Mouse (Mus musculus) myocyte (in vitro differentiated cells): ENCODE measurements at regions not wholly inside any gene's neighbourhood (a gene's known extent, or its start where the extent isn't known, plus 50 kb on each side); places are given as distances from the start of the nearest gene placed in this dataset.

Source experiments
- CEBPB ChIP-seq: IDR thresholded peaks from 2 replicates; pipeline ENCODE4 v1.6.1; 2011; ENCODE audit warnings: mild to moderate bottlenecking, moderate library complexity; ENCODE audit not compliant: poor library complexity, insufficient read depth, severe bottlenecking
- E2F4 ChIP-seq: IDR thresholded peaks from one replicate; pipeline ENCODE4 v1.6.1; 2011; ENCODE audit warnings: mild to moderate bottlenecking, control low read depth, moderate library complexity; ENCODE audit not compliant: insufficient read depth
- MAX ChIP-seq: IDR thresholded peaks from one replicate; pipeline ENCODE4 v1.6.1; 2011; ENCODE audit warnings: low read depth, mild to moderate bottlenecking, control low read depth
- MYOG ChIP-seq, 3 experiments: IDR thresholded peaks; one replicate each; pipeline ENCODE4 v1.6.1; 2011; ENCODE audit warnings: control low read depth in 2 of 3, low read depth in 2 of 3, mild to moderate bottlenecking in 2 of 3; ENCODE audit not compliant: insufficient read length in 2 of 3, control insufficient read depth in 1 of 3, insufficient read depth in 1 of 3
- POLR2A ChIP-seq: IDR thresholded peaks from one replicate; pipeline ENCODE4 v1.6.1; 2011; ENCODE audit warnings: low read depth, mild to moderate bottlenecking, control low read depth, moderate library complexity; ENCODE audit not compliant: insufficient read length
- POLR2AphosphoS2 ChIP-seq: IDR thresholded peaks from one replicate; pipeline ENCODE4 v1.6.1; 2011; ENCODE audit warnings: low read depth, control low read depth; ENCODE audit not compliant: insufficient read length
- REST ChIP-seq: IDR thresholded peaks from one replicate; pipeline ENCODE4 v1.6.1; 2011; ENCODE audit warnings: mild to moderate bottlenecking, control low read depth, moderate library complexity; ENCODE audit not compliant: insufficient read depth, insufficient read length
- SRF ChIP-seq: IDR thresholded peaks from one replicate; pipeline ENCODE4 v1.6.1; 2011; ENCODE audit warnings: low read depth; ENCODE audit not compliant: control insufficient read depth, insufficient read length
- TCF12 ChIP-seq: IDR thresholded peaks from one replicate; pipeline ENCODE4 v1.6.1; 2011; ENCODE audit warnings: mild to moderate bottlenecking, control low read depth; ENCODE audit not compliant: poor library complexity, insufficient read depth, severe bottlenecking
- TCF3 ChIP-seq: IDR thresholded peaks from one replicate; pipeline ENCODE4 v1.6.1; 2011; ENCODE audit warnings: low read depth, control low read depth; ENCODE audit not compliant: insufficient read length
- USF1 ChIP-seq: IDR thresholded peaks from one replicate; pipeline ENCODE4 v1.6.1; 2011; ENCODE audit warnings: low read depth, mild to moderate bottlenecking, control low read depth, moderate library complexity

GRCm38 (mm10) chr16:80408621-80409020, 791.9 kb upstream of the Ncam2 start:
- TF ChIP-seq POLR2AphosphoS2 (no peak), E2F4 (no peak), POLR2A (no peak), MYOG (IDR thresholded peaks at IDR 0.05; ENCODE audit: control insufficient read depth in 1 of 3, insufficient read depth in 1 of 3, insufficient read length in 2 of 3, low read depth in 2 of 3) (no peak), MAX (no peak), REST (no peak), USF1 (no peak), TCF3 (no peak), TCF12 (no peak), SRF (no peak), CEBPB (peak; percentile 75)
